Mouse (Mus musculus): ENCODE measurements around the gene Vhl. TPM values are rescaled to one million over a fixed set of nuclear protein-coding genes. Genes with fewer than 3 reads are reported as not detected.

Gene Vhl
- polyA plus RNA-seq, 1 experiment from 2014 or later, result 39.5 TPM

GRCm38 (mm10) chr6:113630322-113630721 is 6.6 kb downstream of the Vhl start:
- H3K27me3 ChIP-seq (replicated peaks), result no peaks in the 10 kb centered on the region
- H3K4me3 ChIP-seq (replicated peaks), result no peak overlapping the region
- H3K4me1 ChIP-seq, result peaks cover 4% of the 10 kb centered on the region
- H3K9ac ChIP-seq, result no peak overlapping the region
- H3K36me3 ChIP-seq, result peaks cover 14% of the 10 kb centered on the region
- no peak overlapping the region for H3K27ac ChIP-seq
- no peak for ATAC-seq (ENCODE audit: insufficient read depth, low FRiP score, low read depth)
- no peaks in the 10 kb centered on the region for H3K9me3 ChIP-seq
- WGBS, result 75% methylated on average over 5 of the region's 5 CpGs
- no peak overlapping the region for H3K4me2 ChIP-seq

- no peak overlapping the region for H3K27ac ChIP-seq
- 81% methylated on average over 4 of the region's 4 CpGs for WGBS
- no peak overlapping the region for H3K4me3 ChIP-seq (replicated peaks)
- no peaks in the 10 kb centered on the region for H3K9me3 ChIP-seq
- no peak overlapping the region for H3K9ac ChIP-seq
- no peak for ATAC-seq (ENCODE audit: insufficient read depth, low FRiP score, low read depth)
- H3K4me2 ChIP-seq, result no peak overlapping the region
- H3K4me1 ChIP-seq, result no peaks in the 10 kb centered on the region
- H3K27me3 ChIP-seq (replicated peaks), result no peaks in the 10 kb centered on the region
- peaks cover 14% of the 10 kb centered on the region for H3K36me3 ChIP-seq
Observed at GRCm38 (mm10) chr6:113632863-113633262, 9.1 kb downstream of the Vhl start.

- H3K4me1 ChIP-seq, result peaks cover 3% of the 10 kb centered on the region; the same call in 1 of the 2 replicates
- peak within 1 kb of the TSS; percentile 66 for H3K4me2 ChIP-seq
- H3K36me3 ChIP-seq, result no peaks in the 10 kb centered on the region
- no peaks in the 10 kb centered on the region for H3K9me3 ChIP-seq
- no peaks in the 10 kb centered on the region for H3K27me3 ChIP-seq (replicated peaks)
- peak within 1 kb of the TSS; percentile 19; the same call in 1 of the 2 replicates for H3K27ac ChIP-seq
- H3K9ac ChIP-seq, result peak within 1 kb of the TSS; percentile 38; the same call in 1 of the 2 replicates
- peak; percentile 91 for ATAC-seq (ENCODE audit: insufficient read depth, low FRiP score, low read depth)
- peak within 1 kb of the TSS; percentile 56 for H3K4me3 ChIP-seq (replicated peaks)
- 7% methylated on average over 37 of the region's 37 CpGs for WGBS
Observed at GRCm38 (mm10) chr6:113638302-113639040, 14.7 kb downstream of the Vhl start, which contains the start of gene Irak2. Gene Irak2, plus strand, starts transcription at chr6:113638467.

GRCm38 (mm10) chr6:113639201-113639600 is 15.4 kb downstream of the Vhl start:
- H3K9me3 ChIP-seq, result no peaks in the 10 kb centered on the region
- WGBS, result 73% methylated on average over 4 of the region's 4 CpGs
- H3K9ac ChIP-seq, result no peak overlapping the region
- peaks cover 3% of the 10 kb centered on the region; the same call in 1 of the 2 replicates for H3K4me1 ChIP-seq
- H3K4me2 ChIP-seq, result peak overlapping the region; percentile 66; the same call in 1 of the 2 replicates
- no peaks in the 10 kb centered on the region for H3K36me3 ChIP-seq
- ATAC-seq (ENCODE audit: insufficient read depth, low FRiP score, low read depth), result no peak
- H3K4me3 ChIP-seq (replicated peaks), result peak overlapping the region; percentile 56
- H3K27ac ChIP-seq, result no peak overlapping the region
- H3K27me3 ChIP-seq (replicated peaks), result no peaks in the 10 kb centered on the region

- no peaks in the 10 kb centered on the region for H3K9me3 ChIP-seq
- WGBS, result 76% methylated on average over 8 of the region's 8 CpGs
- H3K9ac ChIP-seq, result no peak overlapping the region
- no peak overlapping the region for H3K27ac ChIP-seq
- no peaks in the 10 kb centered on the region for H3K27me3 ChIP-seq (replicated peaks)
- H3K4me2 ChIP-seq, result no peak overlapping the region
- H3K4me3 ChIP-seq (replicated peaks), result no peak overlapping the region
- no peak for ATAC-seq (ENCODE audit: insufficient read depth, low FRiP score, low read depth)
- peaks cover 3% of the 10 kb centered on the region; the same call in 1 of the 2 replicates for H3K4me1 ChIP-seq
- H3K36me3 ChIP-seq, result no peaks in the 10 kb centered on the region
Observed at GRCm38 (mm10) chr6:113642605-113643004, 18.8 kb downstream of the Vhl start.

GRCm38 (mm10) chr6:113643021-113643420 is 19.3 kb downstream of the Vhl start:
- no peak overlapping the region for H3K27ac ChIP-seq
- no peaks in the 10 kb centered on the region for H3K36me3 ChIP-seq
- H3K4me2 ChIP-seq, result no peak overlapping the region
- 68% methylated on average over 4 of the region's 4 CpGs for WGBS
- peaks cover 3% of the 10 kb centered on the region; the same call in 1 of the 2 replicates for H3K4me1 ChIP-seq
- no peak overlapping the region for H3K4me3 ChIP-seq (replicated peaks)
- H3K9ac ChIP-seq, result no peak overlapping the region
- no peaks in the 10 kb centered on the region for H3K9me3 ChIP-seq
- no peaks in the 10 kb centered on the region for H3K27me3 ChIP-seq (replicated peaks)
- ATAC-seq (ENCODE audit: insufficient read depth, low FRiP score, low read depth), result no peak

- ATAC-seq (ENCODE audit: insufficient read depth, low FRiP score, low read depth), result no peak
- H3K4me1 ChIP-seq, result no peaks in the 10 kb centered on the region
- WGBS, result 83% methylated on average over 2 of the region's 2 CpGs
- H3K4me2 ChIP-seq, result no peak overlapping the region
- no peak overlapping the region for H3K4me3 ChIP-seq (replicated peaks)
- H3K9ac ChIP-seq, result no peak overlapping the region
- no peaks in the 10 kb centered on the region for H3K36me3 ChIP-seq
- H3K27me3 ChIP-seq (replicated peaks), result no peaks in the 10 kb centered on the region
- H3K27ac ChIP-seq, result peak overlapping the region; percentile 51; the same call in 1 of the 2 replicates
- H3K9me3 ChIP-seq, result no peaks in the 10 kb centered on the region
Observed at GRCm38 (mm10) chr6:113643967-113644366, 20.2 kb downstream of the Vhl start.

GRCm38 (mm10) chr6:113644808-113645207 is 21.0 kb downstream of the Vhl start:
- H3K4me3 ChIP-seq (replicated peaks), result no peak overlapping the region
- H3K9ac ChIP-seq, result no peak overlapping the region
- WGBS, result 75% methylated on average over 8 of the region's 8 CpGs
- no peak for ATAC-seq (ENCODE audit: insufficient read depth, low FRiP score, low read depth)
- H3K4me2 ChIP-seq, result no peak overlapping the region
- H3K27ac ChIP-seq, result 0 out of 2 replicates have a peak overlapping the region, but pooled peaks have one; percentile 51
- no peaks in the 10 kb centered on the region for H3K4me1 ChIP-seq
- no peaks in the 10 kb centered on the region for H3K9me3 ChIP-seq
- H3K36me3 ChIP-seq, result no peaks in the 10 kb centered on the region
- H3K27me3 ChIP-seq (replicated peaks), result no peaks in the 10 kb centered on the region

GRCm38 (mm10) chr6:113649346-113650196 is 25.8 kb downstream of the Vhl start:
- Histone ChIP-seq H3K9ac (no peak overlapping the region), H3K4me2 (no peak overlapping the region), H3K27ac (no peak overlapping the region), H3K4me3 (replicated peaks) (no peak overlapping the region), H3K36me3 (no peaks in the 10 kb centered on the region), H3K4me1 (no peaks in the 10 kb centered on the region), H3K9me3 (no peaks in the 10 kb centered on the region), H3K27me3 (replicated peaks) (no peaks in the 10 kb centered on the region)
- ATAC-seq (ENCODE audit: insufficient read depth, low FRiP score, low read depth), result no peak
- 70% methylated on average over 7 of the region's 7 CpGs for WGBS

GRCm38 (mm10) chr6:113650197-113650640 is 26.5 kb downstream of the Vhl start:
- 68% methylated on average over 4 of the region's 4 CpGs for WGBS
- H3K4me3 ChIP-seq (replicated peaks), result no peak overlapping the region
- no peak overlapping the region for H3K27ac ChIP-seq

GRCm38 (mm10) chr6:113651626-113652025 is 27.9 kb downstream of the Vhl start:
- Histone ChIP-seq H3K36me3 (no peaks in the 10 kb centered on the region), H3K4me2 (no peak overlapping the region), H3K27me3 (replicated peaks) (no peaks in the 10 kb centered on the region), H3K4me3 (replicated peaks) (no peak overlapping the region), H3K27ac (no peak overlapping the region), H3K9me3 (no peaks in the 10 kb centered on the region), H3K9ac (no peak overlapping the region), H3K4me1 (no peaks in the 10 kb centered on the region)
- no peak for ATAC-seq (ENCODE audit: insufficient read depth, low FRiP score, low read depth)
- WGBS, result 53% methylated on average over 3 of the region's 3 CpGs

More at GRCm38 (mm10) chr6:113650197-113650640, 26.5 kb downstream of the Vhl start:
- H3K9me3 ChIP-seq, result no peaks in the 10 kb centered on the region
- H3K9ac ChIP-seq, result no peak overlapping the region
- H3K36me3 ChIP-seq, result no peaks in the 10 kb centered on the region
- no peak for ATAC-seq (ENCODE audit: insufficient read depth, low FRiP score, low read depth)
- no peaks in the 10 kb centered on the region for H3K27me3 ChIP-seq (replicated peaks)
- H3K4me2 ChIP-seq, result no peak overlapping the region
- H3K4me1 ChIP-seq, result no peaks in the 10 kb centered on the region

- Histone ChIP-seq H3K9ac (no peak overlapping the region), H3K36me3 (no peaks in the 10 kb centered on the region), H3K4me1 (no peaks in the 10 kb centered on the region), H3K27ac (no peak overlapping the region), H3K4me2 (no peak overlapping the region), H3K27me3 (replicated peaks) (no peaks in the 10 kb centered on the region), H3K4me3 (replicated peaks) (no peak overlapping the region), H3K9me3 (no peaks in the 10 kb centered on the region)
- WGBS, result 87% methylated on average over 7 of the region's 7 CpGs
- no peak for ATAC-seq (ENCODE audit: insufficient read depth, low FRiP score, low read depth)
Observed at GRCm38 (mm10) chr6:113653551-113653950, 29.8 kb downstream of the Vhl start.

All from stomach, embryonic 15.5 days (tissue).